Mouse (Mus musculus) right cerebral cortex, postnatal 36 days (tissue): ENCODE results near the gene Haus7.
"Not testable (repeated sequence)": the region's sequence is repeated elsewhere in the genome, so short reads cannot be mapped to it uniquely, and the experiment has no call there.

Source experiments
- DNase-seq, 2 experiments: peaks; one replicate each; pipeline ENCODE4 v3.0.0; 2022; ENCODE audit warnings: low spot score in 2 of 2, mixed read lengths in 1 of 2

The Haus7 gene

DNA sequence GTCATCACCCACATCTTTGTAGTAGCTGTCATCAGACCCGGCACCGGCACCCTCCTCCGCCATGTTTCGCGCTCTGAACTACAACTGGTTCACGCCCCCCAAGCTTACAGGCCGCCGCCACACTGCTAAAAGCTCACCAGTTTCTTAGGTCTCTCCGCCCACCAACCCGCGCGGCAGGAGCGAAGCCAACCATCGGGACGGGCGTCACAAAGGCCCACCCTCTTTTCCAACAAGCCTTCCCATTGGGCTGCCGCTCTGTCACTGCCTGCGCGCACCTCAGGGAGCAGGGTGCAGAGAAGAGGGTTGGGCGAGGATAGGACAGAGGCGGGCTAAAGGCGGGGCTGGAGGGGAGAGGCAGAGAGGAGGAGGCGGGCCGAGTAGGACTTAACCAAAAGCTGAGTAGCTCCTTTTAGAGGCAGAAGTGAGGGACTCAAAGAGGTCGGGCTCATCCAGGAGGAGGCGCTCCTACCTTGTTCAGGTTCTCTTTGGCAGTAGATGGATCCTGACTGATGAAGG, at the start of gene Haus7:
Gene Haus7 (minus strand): TSS at position 168 of the 516 bp plus-strand sequence.
- peak; percentile 90 to 93 for DNase-seq

DNA sequence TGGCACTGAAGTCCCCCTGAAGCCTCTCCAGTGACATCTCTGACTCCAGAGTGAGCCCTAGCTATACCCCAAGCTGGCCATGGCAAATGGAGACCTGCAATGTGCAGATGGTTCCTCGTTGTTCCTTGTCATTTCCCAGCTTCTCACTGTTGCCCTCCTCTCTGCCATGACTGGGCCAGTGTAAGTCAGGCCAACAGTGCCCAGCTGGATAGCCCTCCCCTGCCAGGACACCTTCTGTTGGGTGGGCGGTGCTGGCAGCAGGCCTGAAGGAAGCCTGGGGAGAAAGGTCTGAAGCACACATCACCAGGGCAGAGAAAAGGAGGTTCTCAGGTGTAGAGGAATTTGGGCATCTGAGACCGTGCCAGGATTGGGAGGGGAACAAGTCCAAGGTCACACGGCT, 47.7 kb upstream of the Haus7 start:
- DNase-seq, result no peak

DNA sequence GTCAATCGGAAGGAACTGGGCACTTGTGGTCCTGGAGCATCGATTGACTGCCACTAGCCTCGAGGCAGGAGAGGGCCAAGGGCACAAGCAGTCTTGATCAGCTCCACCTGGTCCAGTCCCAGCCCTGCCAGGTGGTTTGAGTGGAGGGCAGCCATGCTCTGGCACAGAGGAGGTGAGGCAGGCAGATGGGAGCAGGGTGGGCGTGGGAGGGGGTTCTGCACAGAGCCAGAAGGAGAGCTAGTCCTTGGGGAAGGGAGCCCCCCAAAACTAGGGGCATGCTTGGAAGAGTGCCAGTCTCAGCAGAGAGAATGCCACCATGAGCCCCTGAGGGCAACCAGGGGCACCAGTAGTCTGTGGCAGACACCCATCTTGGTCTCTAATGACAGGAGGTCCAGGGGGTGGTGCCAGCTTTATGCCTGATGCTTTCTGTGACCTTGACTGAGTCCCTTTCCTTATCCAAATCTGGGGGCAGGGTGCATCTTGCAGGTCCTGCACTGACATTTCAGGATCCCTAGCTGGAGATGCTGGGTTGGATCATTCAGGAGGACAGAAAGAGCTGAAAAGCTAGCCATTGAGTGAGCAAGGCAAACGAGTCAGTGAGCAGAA, 46.4 kb upstream of the Haus7 start:
- DNase-seq, result no peak

DNA sequence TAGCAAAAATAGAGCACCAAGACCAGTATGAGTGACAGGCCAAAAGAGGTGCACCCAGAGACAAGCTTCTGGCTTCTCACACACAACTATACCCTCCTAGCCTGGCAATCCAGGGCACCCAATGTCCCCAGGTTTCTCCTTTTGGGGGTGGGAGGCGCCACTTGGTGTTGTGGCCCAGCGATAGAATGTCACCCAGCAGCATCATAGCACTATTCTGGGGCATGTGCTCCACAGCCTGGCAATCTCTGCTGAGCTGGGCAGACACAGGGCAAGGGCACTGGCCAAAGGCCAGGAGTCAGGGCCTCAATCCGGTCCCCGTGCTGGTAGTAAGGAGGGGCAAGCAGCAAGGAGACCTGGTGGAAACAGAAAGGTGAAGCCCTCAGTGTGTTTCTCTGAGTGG, 37.9 kb upstream of the Haus7 start:
- no peak for DNase-seq

DNA sequence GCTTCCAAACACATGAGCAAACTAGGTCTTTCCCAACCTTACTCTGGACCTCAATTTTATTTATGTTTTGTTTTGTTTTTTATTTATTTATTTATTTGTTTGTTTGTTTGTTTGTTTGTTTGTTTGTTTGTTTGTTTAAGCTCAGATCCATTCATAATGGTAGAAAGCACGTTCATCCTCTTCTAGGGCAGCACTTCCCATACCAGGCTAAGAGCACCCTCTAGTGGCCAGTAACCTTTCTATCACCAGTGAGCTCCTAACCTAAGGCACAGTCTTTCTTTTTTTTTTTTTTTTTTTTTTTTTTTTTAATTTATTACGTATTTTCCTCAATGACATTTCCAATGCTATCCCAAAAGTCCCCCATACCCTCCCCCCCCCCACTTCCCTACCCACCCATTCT, 34.7 kb upstream of the Haus7 start:
- DNase-seq, result not testable (repeated sequence)

DNA sequence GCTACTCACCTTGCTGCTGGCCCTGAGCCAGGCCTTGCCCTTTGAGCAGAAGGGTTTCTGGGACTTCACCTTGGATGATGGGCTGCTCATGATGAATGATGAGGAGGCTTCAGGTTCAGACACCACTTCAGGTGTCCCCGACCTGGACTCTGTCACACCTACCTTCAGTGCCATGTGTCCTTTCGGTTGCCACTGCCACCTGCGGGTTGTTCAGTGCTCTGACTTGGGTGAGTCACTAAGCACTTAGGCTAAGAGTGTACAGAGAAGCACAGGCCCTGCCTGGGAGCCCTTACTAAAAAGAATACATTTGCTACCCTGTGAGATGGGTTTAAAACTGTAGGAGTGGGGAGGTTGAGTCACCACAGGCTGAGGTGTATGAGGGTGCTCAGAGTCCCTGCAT, 32.0 kb upstream of the Haus7 start:
- no peak for DNase-seq

DNA sequence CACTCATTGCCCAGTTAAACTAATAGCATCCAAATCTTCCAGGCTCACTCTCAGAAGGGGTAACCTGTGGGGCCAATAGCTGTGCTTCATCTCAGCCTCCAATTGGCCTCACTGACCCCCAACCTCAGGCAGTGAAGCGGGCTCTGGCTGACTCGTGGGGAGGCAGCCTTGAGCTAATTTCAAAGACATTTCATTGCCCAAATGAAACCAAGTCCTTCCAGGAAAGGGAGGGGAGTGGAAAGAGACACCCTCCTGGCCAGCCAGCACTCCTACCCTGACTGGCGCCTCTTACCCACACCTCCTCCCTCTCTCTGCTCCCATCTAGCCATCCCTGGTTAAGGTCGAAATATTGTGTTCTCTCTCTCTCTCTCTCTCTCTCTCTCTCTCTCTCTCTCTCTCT, 31.3 kb upstream of the Haus7 start:
- DNase-seq, result no peak

DNA sequence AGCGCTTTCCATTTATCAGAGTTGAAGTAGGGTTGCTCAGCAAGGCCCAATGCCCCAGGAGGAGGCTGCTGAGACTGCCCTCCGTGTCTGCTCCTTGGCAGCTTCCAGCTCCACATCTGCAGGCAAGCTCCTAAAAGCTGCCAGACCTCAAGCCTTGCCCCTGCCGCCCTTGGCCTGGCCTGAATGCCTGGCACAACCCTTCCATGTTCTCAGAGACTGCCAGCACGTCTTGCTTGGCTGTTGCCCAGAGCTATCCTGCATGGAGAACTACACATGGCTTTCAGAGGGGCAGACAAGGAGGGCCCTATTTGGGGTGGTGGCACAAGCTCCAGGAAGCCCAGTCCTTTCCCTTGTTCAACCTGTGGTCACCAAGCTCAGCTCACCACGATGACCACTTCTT, 28.1 kb upstream of the Haus7 start:
- no peak for DNase-seq

DNA sequence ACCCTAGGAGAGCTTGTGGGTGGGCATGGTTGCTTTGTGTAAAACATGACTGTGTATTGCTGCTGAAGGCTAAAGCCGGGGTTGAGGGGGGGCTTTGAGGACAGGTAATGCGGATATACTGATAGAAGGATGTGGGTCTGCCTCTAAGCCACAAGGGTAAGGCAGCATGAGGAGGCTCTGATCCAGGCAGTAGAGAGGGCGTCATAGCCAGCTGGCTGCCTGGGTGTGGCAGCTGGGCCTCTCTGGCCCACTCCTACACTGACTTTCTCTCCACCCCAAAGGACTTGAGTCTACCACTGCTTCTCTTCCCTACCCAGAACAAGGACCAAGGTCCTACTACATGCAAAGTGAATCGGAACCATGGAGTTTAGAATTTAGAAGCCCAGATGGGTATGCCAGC, 26.0 kb upstream of the Haus7 start:
- DNase-seq, result no peak

DNA sequence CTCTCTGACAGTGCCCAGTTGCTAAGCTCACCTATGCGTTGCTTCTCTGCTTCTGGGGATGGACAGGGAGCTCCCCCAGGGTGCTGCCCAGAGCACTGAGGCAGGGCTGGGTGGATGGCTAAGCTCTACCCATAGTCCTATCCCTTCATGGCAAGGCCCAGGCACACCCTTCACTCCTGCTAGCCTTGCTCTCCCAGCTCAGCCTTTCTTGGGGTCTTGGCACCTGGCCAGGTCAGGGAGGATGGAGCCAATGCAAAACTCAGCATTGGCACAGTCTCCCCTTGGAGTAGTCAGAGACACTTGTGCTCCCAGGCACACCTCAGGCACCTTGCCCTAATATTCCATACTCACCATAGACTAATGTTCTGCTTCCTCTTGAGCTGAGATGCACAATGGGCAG, 25.2 kb upstream of the Haus7 start:
- no peak for DNase-seq

DNA sequence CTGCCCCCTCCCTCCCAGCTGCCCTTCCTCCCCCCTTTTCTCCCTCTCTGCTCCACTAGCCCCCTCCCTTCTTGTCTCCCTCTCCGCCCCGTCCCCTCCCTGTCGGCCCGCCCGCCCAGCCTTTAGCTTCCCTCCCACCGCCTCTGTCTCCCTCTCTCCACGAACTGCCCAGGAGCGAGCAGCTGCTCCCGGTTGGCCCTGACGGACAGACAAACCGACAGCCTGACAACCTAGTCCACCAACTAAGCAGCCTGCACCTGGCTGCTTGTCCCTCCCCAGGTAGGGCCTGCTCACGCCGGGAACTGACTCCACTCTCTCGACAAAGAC, 24.6 kb upstream of the Haus7 start, which contains the start of gene Bgn:
Gene Bgn (plus strand): TSS at position 119 of the 327 bp plus-strand sequence.
- DNase-seq, result no peak

DNA sequence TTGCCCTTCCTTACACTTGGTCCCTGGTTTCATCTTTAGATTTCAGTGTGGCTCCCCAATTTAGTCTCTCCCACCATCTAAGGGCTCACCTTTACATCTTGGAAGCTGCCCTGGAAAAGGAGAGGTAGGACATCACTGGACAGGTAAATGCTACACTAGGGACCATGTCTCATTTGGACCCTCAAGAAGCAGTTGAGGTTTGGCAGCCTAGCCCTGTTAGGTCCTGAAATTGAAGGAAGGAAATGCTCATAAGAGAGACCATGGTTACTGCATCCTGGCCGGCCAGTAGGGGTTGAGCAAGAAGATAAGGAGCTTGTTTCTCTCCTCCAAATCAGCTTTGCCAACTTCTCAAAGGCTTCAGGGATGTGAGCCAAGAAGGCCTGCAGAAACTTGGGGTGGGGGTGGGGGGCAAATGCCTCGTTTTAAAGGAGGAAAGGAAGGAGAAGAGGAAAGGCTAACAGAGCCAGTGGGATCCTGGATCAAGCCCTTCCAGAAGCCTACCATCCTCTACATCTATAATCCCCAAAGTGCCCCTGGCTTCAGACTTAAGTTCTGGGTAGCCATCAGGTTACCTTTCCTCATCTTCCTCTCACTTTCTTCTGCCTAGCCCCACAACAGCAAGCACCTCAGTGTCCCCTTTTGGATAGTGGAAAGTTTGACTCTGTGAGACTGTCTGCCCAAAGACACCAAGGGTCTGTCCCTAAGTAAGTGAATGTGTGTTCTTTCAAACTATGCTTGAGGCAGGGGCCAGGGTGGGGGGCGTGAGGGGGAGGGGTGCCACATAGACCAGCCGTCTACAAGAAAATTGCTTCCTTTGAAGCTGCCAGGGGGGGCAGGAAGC, 24.0 kb upstream of the Haus7 start:
- DNase-seq, result no peak

DNA sequence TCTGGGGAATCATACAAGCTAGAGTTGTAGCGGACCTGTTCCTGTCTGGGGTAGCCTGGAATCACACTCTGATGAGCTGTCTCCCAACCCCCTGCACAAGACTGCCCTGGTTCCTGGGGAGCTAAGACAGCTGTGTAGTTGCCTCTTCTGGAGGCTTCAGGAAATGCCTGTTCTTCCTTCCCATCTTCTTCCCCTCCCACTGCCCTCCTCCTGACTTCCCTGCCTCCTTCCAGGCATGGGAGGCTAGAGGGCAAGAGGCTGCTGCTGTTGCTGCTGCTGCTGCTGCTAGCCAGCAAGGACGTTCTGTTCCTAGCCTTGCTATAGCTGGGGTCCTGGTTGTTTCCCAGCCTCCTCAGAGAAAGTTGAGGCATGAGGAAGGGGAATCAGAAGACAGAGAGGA, 21.5 kb upstream of the Haus7 start:
- DNase-seq, result no peak

DNA sequence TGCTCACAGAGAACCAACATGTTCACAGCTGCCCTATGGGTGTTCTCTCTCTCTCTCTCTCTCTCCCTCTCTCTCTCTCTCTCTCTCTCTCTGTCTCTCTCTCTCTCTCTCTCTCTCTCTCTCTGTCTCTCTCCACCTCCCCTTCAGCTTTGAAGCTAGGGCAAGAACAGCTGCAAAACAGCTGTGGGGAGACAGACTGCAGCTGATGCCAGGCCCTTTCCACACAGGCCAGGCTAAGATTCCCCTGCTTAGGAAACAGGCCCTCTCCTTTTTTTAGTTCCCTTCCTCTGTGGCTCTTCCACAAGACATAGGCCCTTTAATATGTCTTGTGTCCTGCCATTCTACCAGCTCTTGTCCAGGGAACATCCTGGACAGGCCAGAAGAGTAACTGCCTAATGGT, 20.8 kb upstream of the Haus7 start:
- DNase-seq, result no peak

DNA sequence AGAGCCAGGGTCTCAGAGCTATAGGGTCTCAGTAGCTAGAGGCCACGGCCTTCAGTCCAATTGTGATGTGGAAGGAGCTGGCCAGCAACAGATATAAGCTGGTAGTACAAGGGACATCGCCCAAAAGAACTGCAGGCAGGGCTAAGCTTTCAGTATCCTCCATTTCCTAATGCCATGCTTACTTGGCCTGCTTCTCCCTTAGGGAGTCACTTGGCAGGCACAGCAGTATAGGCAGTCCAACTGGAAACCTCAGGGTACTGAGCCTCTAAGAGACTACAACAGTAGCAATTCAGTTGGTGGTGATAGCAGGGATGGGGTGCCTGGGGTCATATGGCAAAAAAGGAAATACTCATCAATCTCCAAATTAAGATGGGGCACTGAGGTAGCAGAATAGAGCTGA, 18.7 kb upstream of the Haus7 start:
- no peak for DNase-seq

DNA sequence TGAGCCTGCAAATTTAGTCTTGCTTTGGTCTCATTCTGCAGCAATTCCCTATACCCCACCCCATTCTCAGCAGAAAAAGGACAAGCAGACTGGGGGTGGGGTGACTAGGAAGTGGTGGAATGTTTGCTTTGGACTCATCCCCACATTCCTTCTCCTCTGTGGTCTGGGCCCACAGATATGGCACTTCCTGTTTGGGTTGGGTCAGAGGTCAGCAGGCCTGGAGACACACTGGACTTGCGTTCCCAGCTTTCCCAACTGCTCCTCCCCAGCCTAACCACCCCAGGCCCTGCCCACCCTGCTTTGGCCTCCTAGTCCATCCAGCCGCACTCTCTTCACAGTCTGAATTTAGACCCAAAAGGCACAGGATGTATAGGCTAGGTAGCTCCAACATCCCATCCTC, 17.8 kb upstream of the Haus7 start:
- no peak for DNase-seq

DNA sequence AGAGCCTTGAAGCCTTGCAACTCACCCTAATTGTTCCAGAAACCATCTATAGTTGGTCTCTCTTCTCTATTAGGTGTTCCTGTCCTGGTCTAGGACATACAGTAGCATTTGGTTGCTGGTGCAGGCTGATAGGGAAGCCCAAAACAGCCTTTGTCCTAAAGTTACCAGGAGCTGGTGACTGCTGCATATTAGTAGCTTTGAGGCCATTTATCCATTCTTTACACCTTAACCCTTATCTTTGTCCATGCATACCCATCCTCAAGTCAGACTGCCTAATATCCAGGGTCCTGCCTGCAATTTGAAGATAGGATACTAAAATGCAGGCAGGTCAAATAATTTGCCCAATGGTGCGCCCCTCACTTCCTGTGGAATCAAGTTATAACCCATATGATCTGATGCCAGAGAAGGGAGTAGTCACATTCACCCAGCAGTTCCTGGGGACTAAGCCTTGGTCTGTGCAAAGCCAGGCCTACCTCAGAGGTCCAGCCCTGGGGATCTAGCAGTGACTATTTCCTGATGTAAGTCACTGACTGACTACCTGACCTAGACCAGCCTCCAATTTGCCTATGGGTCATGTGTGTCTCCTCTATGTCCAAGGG, 16.9 kb upstream of the Haus7 start:
- no peak for DNase-seq

DNA sequence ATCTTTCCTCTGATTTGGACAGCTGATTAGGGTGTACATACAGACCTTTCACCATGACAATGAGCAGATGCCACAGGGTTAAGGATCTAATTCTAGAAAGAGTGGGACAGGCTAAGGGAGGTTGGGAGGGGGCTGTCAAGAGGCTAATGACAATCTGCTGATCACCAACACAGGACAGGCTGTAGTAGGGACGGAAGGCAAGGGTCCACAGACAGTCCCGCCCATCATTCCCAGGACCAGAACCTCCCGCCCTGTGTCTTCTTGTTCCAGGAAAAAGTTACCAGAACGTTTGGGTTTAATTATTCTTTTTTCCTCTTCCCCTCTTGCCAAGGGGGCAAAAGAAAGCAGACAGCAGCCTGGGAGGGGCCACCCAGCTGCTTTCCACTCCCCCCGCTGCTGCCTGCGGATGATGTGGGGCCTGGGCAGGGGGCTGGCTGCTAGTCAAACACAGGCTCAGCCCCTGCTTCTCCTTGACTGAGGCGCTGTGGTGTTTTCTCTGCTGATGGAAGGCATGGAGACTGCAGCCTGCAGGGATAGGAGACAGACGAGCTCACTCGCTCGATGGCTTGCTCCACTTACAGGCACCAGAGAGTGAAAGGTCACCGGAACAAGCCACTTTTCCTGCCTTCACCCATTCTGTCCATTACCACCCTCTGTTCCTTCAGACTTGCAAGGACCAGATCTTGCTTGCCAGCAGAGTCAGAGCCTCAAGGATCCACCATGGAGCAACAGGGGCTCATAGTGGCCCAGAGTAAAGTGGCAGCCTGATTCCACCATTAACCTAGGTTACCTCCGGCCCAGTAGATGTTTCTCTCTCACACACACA, 15.7 kb upstream of the Haus7 start:
- no peak for DNase-seq

DNA sequence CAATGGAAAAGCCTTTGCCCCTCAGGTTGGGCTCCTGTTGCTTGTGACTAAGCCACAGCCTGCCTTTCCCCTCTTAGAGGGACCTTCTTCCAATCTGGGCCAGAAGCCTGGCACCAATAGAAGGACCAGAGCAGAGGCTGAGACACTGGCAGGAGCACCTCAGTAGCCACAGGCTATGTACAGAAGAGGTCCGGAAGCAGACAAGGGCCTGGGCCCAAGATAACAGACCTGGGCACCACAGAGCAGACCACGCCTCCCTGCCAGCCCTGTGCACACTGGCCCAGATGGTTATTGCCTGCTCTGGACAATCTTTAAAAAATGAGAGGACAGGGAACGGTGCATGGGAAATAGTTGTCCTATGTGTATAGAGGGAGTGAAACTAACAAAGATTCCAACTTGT, 12.9 kb upstream of the Haus7 start:
- no peak for DNase-seq

DNA sequence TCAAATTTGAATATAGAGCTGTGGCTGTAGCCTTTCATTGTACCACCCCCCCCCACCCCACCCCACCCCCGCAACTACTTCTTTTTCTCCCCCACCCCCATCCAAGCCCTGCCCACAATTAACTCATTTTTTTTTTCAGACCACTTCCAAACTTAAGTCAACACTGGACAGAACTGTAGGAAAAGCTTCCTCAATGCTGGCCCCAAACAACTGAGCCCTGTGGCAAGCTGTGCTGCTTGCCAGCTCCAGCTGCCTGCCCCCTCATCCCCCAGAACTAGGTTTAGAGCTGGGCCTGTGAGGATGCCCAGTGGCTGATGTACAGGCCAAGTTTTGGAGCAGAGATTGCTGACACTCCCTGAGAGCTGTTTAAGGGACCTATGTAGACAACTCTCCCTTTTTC, 9.9 kb upstream of the Haus7 start:
- no peak for DNase-seq

DNA sequence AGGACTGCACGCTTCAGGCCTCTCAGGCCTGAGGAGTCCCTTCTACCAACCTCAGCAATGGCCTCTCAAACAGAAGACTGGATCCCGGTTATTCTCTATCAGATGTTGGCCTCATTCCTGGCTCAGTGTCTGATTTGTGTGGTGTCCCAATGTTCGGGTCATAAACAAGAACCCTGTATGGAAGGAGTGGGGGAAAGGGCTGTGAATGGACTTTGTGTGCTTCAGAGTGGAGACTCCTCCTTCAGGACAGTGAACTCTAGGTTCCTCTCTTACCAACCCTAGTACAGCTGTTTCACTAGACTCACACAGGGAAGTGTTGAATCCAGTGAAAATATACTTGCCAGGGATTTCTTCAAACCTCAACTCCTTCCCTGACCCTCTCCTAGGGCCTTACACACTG, 9.5 kb upstream of the Haus7 start:
- no peak for DNase-seq
